Mouse (Mus musculus) G1E (cell line): ENCODE results near the gene Serpina5. TPM values are rescaled to one million over a fixed set of nuclear protein-coding genes. Genes with fewer than 3 reads are reported as not detected.

Source experiments
- ATAC-seq: 2 replicates; pipeline ENCODE4 v1.8.0; 2016; ENCODE audit warnings: mild to moderate bottlenecking; ENCODE audit not compliant: insufficient number of reproducible peaks, poor library complexity, low FRiP score, severe bottlenecking; ENCODE audit errors: extremely low read depth
- DNase-seq: peaks from one replicate; pipeline ENCODE4 v3.0.0; 2012; ENCODE audit warnings: low spot score
- H3K27me3 ChIP-seq: 2 replicates; pipeline ENCODE4 v1.6.1; 2012; ENCODE audit warnings: mild to moderate bottlenecking, low read length, inconsistent platforms; ENCODE audit not compliant: insufficient read depth
- H3K36me3 ChIP-seq: replicated peaks from 2 replicates; pipeline ENCODE3; 2012; ENCODE audit warnings: mild to moderate bottlenecking, inconsistent platforms
- H3K4me1 ChIP-seq: 2 replicates; pipeline ENCODE4 v1.6.1; 2012; ENCODE audit warnings: low read depth, low read length, inconsistent platforms, mixed read lengths; ENCODE audit not compliant: insufficient read depth
- H3K4me3 ChIP-seq: 2 replicates; pipeline ENCODE4 v1.5.1; 2012; ENCODE audit warnings: low read depth, mild to moderate bottlenecking, inconsistent platforms, low read length, moderate library complexity, mixed read lengths
- H3K9me3 ChIP-seq: replicated peaks from 2 replicates; pipeline ENCODE4 v1.6.1; 2012; ENCODE audit warnings: inconsistent platforms
- CTCF ChIP-seq: IDR thresholded peaks from 2 replicates; pipeline ENCODE4 v1.5.1; 2012; ENCODE audit warnings: low read depth, low read length, inconsistent platforms, mixed read lengths
- GATA1 ChIP-seq: IDR thresholded peaks from 2 replicates; pipeline ENCODE4 v1.6.1; 2012; ENCODE audit warnings: borderline replicate concordance, low read length, inconsistent platforms, mixed read lengths
- GATA2 ChIP-seq: IDR thresholded peaks from 2 replicates; pipeline ENCODE4 v1.6.1; 2012; ENCODE audit warnings: low read depth, low read length, inconsistent platforms, borderline replicate concordance
- POLR2AphosphoS5 ChIP-seq: IDR thresholded peaks from 2 replicates; pipeline ENCODE4 v1.6.1; 2012; ENCODE audit warnings: low read depth, low read length, inconsistent platforms; ENCODE audit not compliant: insufficient replicate concordance
- TAL1 ChIP-seq: conservative IDR thresholded peaks from 2 replicates; pipeline ENCODE4 v1.6.1; 2012; ENCODE audit warnings: low read depth, low read length, inconsistent platforms, mixed read lengths
- polyA plus RNA-seq: library from polyadenylated mRNA; stranded (reverse); fragments of >175 nt; gene quantifications from 2 replicates; pipeline ENCODE4 v1.2.3, GENCODE M21; 2012
- total RNA-seq, 2 experiments: library from RNA; stranded (forward) in 1 of 2; stranded (reverse) in 1 of 2; fragments of 200-1000 nt in 1 of 2; fragments of >200 nt in 1 of 2; fragmentation: Nextera tagmentation in 1 of 2; gene quantifications; 2 replicates each; pipeline ENCODE4 v1.2.3; 2014 to 2017

Serpina5 gene
- total and polyA plus RNA-seq, 3 experiments = not detected

- no peaks in the 10 kb centered on the region for H3K36me3 ChIP-seq
- no peak for DNase-seq
- H3K4me1 ChIP-seq = no peaks in the 10 kb centered on the region
- no peak overlapping the region for H3K4me3 ChIP-seq
- no peaks in the 10 kb centered on the region for H3K27me3 ChIP-seq
- no peak for ATAC-seq
- TF ChIP-seq GATA1 = no peak
- TF ChIP-seq CTCF = no peak
- no peak for TF ChIP-seq GATA2
- no peak for TF ChIP-seq TAL1
- TF ChIP-seq POLR2AphosphoS5 = no peak
- H3K9me3 ChIP-seq = peaks cover 93% of the 10 kb centered on the region
These were observed 39.1 kb upstream of the Serpina5 start for GRCm38 (mm10) chr12:104061862-104062261.

- no peak for TF ChIP-seq POLR2AphosphoS5
- no peak for TF ChIP-seq TAL1
- TF ChIP-seq CTCF = no peak
- no peak for TF ChIP-seq GATA1
- no peak for TF ChIP-seq GATA2
- DNase-seq = no peak
- no peak overlapping the region for H3K4me3 ChIP-seq
- no peaks in the 10 kb centered on the region for H3K27me3 ChIP-seq
- H3K4me1 ChIP-seq = no peaks in the 10 kb centered on the region
- H3K36me3 ChIP-seq = no peaks in the 10 kb centered on the region
- ATAC-seq = no peak
- peaks cover 85% of the 10 kb centered on the region for H3K9me3 ChIP-seq
These were observed 36.4 kb upstream of the Serpina5 start for GRCm38 (mm10) chr12:104064532-104064931.

GRCm38 (mm10) chr12:104064996-104065395 is 35.9 kb upstream of the Serpina5 start:
- H3K36me3 ChIP-seq = no peaks in the 10 kb centered on the region
- DNase-seq (no peak), ATAC-seq (no peak)
- no peaks in the 10 kb centered on the region for H3K27me3 ChIP-seq
- TF ChIP-seq GATA2 (no peak), TAL1 (no peak), GATA1 (no peak), POLR2AphosphoS5 (no peak), CTCF (no peak)
- no peaks in the 10 kb centered on the region for H3K4me1 ChIP-seq
- no peak overlapping the region for H3K4me3 ChIP-seq
- H3K9me3 ChIP-seq = peaks cover 85% of the 10 kb centered on the region

GRCm38 (mm10) chr12:104066241-104066640 is 34.7 kb upstream of the Serpina5 start:
- H3K27me3 ChIP-seq = no peaks in the 10 kb centered on the region
- DNase-seq (no peak), ATAC-seq (no peak)
- TF ChIP-seq CTCF (no peak), POLR2AphosphoS5 (no peak), GATA1 (no peak), GATA2 (no peak), TAL1 (no peak)
- H3K9me3 ChIP-seq = peaks cover 86% of the 10 kb centered on the region
- no peaks in the 10 kb centered on the region for H3K4me1 ChIP-seq
- no peak overlapping the region for H3K4me3 ChIP-seq
- H3K36me3 ChIP-seq = no peaks in the 10 kb centered on the region

- TF ChIP-seq POLR2AphosphoS5 (no peak), TAL1 (no peak), GATA2 (no peak), CTCF (no peak), GATA1 (no peak)
- Histone ChIP-seq H3K4me1 (no peaks in the 10 kb centered on the region), H3K4me3 (no peak overlapping the region), H3K9me3 (peaks cover 85% of the 10 kb centered on the region), H3K36me3 (no peaks in the 10 kb centered on the region), H3K27me3 (no peaks in the 10 kb centered on the region)
- DNase-seq = no peak
- ATAC-seq = no peak
These were observed 33.4 kb upstream of the Serpina5 start for GRCm38 (mm10) chr12:104067549-104067948.

GRCm38 (mm10) chr12:104069620-104070019 is 31.3 kb upstream of the Serpina5 start:
- DNase-seq (no peak), ATAC-seq (no peak)
- Histone ChIP-seq H3K4me3 (no peak overlapping the region), H3K27me3 (no peaks in the 10 kb centered on the region), H3K9me3 (peaks cover 85% of the 10 kb centered on the region), H3K4me1 (no peaks in the 10 kb centered on the region), H3K36me3 (no peaks in the 10 kb centered on the region)
- no peak for TF ChIP-seq GATA2
- TF ChIP-seq POLR2AphosphoS5 = no peak
- TF ChIP-seq CTCF = no peak
- no peak for TF ChIP-seq GATA1
- TF ChIP-seq TAL1 = no peak

- no peaks in the 10 kb centered on the region for H3K27me3 ChIP-seq
- ATAC-seq (no peak), DNase-seq (no peak)
These were observed 29.2 kb upstream of the Serpina5 start for GRCm38 (mm10) chr12:104071708-104072107.

More at GRCm38 (mm10) chr12:104071708-104072107, 29.2 kb upstream of the Serpina5 start:
- H3K4me3 ChIP-seq = no peak overlapping the region
- H3K36me3 ChIP-seq = no peaks in the 10 kb centered on the region
- H3K4me1 ChIP-seq = no peaks in the 10 kb centered on the region
- peaks cover 83% of the 10 kb centered on the region for H3K9me3 ChIP-seq
- TF ChIP-seq CTCF = no peak
- no peak for TF ChIP-seq GATA1
- no peak for TF ChIP-seq POLR2AphosphoS5
- no peak for TF ChIP-seq GATA2
- no peak for TF ChIP-seq TAL1
